Mouse (Mus musculus) frontal cortex, postnatal 36 days (tissue): ENCODE measurements around the gene Fgf12.

Source experiments
- DNase-seq, 2 experiments: peaks; one replicate each; pipeline ENCODE4 v3.0.0; 2022; ENCODE audit warnings: low spot score in 2 of 2

Fgf12 gene

GRCm38 (mm10) chr16:28614412-28614811, 138.5 kb downstream of the Fgf12 start:
- DNase-seq, result no peak

- peak; percentile 60 to 81 for DNase-seq
Measured at GRCm38 (mm10) chr16:28610940-28611339, 141.9 kb downstream of the Fgf12 start.

- DNase-seq, result peak in 1 of 2 experiments; percentile 69
Measured at GRCm38 (mm10) chr16:28603155-28603554, 149.7 kb downstream of the Fgf12 start.

- no peak for DNase-seq
Measured at GRCm38 (mm10) chr16:28601723-28602122, 151.1 kb downstream of the Fgf12 start.

DNA sequence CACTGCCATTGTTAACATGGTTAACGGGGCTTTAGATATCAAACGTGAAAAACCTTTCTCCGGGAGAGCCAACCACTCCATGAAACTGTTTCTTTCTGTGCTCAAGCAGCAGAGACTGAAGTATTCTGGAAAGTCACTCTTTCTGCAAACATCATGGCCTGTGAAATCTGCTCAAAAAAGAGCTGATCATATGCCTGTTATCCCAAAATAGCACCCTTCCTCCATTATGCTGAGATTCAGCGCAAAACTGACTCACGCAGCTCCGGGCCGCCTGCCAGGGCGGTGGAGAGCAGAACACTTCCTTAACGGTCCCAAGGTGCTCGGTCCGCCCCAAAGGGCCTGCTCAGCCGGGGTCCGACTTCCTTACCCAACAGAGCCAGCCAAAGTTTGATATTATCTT, 156.8 kb downstream of the Fgf12 start:
- DNase-seq, result peak; percentile 85 to 92

- DNase-seq, result peak; percentile 79 to 84
Measured at GRCm38 (mm10) chr16:28593075-28593915, 159.6 kb downstream of the Fgf12 start.

DNA sequence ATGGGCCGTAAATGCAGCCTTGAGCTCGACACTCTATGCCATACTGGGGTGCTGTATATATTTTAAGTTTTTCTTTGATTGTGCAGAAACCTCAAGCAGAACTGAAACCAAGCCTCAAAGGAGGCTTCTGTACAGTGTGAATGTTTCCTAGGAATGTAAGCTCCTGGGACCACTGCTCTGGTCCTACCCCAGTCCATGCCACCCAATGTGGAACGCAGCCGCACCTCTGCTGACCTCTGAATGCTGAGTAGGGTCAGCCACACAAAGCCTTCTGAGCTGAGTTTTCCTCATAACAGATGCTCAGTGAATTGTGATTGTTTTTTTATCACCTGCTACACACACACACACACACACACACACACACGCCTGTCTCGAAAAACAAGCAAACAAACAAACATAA, 160.4 kb downstream of the Fgf12 start:
- no peak for DNase-seq

GRCm38 (mm10) chr16:28591583-28591982, 161.3 kb downstream of the Fgf12 start:
- DNase-seq, result no peak

DNA sequence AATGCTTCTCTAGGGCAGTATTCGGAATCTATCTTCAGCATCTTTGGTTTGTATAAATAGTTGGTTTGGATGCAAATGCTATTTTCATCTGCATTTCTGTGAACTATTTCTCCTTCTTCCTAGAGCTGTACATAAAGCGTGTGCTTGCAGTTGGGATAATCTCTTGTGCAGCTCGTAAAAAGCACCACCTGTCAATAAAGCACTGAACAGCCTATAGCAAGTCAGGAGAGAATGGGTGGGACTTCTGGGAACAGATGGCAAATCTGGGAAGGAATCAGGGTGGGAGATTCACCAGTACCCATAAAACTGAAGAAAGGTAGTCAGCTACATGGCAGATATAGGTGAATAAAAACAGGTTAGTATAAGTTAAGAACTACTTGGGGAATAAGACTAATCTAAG, 180.7 kb downstream of the Fgf12 start:
- DNase-seq, result no peak

DNA sequence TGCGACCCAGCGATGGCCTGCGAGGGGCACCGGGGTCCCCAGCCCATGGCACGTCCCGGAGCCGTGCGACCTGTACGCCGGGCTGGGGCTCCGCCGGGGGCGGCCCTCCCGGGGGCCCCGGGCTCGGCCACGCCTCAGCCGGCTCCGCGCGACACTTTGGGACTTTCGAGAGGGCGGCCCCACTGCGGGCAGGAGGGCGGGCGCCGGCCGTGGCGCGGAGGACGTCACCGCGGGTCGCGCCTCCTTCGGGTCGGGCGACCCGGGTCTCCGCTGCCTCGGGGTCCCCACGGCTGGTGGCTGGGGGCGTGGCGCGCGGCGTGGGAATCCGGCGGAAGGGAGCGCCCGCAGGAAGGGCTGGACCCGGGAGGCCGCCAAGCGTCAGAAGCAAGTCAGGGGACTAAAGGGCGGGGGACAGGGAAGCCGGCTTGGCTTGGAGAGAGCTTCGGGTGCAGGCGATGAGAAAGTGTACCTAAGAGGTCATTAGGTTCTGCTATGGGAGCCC, 188.1 kb downstream of the Fgf12 start:
- no peak for DNase-seq

GRCm38 (mm10) chr16:28564075-28564715, 188.7 kb downstream of the Fgf12 start:
- DNase-seq, result peak; percentile 31 to 33

GRCm38 (mm10) chr16:28562847-28563246, 190.0 kb downstream of the Fgf12 start:
- peak in 1 of 2 experiments; percentile 67 for DNase-seq

- peak in 1 of 2 experiments; percentile 41 for DNase-seq
Measured at GRCm38 (mm10) chr16:28555219-28555618, 197.6 kb downstream of the Fgf12 start.

DNA sequence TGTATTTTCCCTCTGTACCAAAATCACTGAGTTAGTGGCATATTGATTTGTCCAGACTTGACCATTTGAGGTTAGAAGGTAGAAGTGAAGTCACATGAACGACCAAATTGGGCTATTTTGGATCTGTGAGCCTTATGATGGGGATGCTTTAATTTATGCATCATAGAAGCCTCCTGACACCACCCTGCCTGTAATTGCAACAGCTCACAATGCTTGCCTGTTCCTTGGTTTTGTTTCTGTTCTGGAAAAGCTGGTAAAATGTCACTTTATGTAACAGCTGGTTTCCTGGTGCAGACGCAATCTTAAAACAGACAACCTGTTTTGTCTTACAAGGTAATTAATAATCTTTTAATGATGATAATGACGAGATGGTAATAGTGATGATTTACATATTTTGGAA, 213.4 kb downstream of the Fgf12 start:
- no peak for DNase-seq

- DNase-seq, result peak; percentile 84 to 92
Measured at GRCm38 (mm10) chr16:28517596-28518524, 235.0 kb downstream of the Fgf12 start.

- DNase-seq, result no peak
Measured at GRCm38 (mm10) chr16:28512446-28512845, 240.4 kb downstream of the Fgf12 start.

DNA sequence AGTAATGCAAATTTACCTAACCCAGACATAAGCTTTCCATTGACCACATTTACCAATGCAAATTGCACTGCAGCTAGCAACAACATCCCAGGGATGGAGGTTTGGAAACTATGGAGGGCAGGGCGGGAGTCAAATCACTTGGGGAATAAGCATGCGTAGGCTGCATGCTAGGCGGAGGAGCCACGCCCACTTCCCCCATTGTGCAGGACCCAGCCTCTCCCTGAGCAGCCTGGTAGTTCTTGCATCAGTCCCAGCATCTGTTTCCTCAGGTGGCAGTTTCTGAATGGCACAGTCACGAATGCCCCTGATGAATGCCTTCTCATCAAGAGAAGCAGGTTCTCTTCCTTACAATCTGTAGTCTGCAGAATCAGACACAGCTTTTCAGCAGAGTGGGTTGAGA, 241.5 kb downstream of the Fgf12 start:
- DNase-seq, result no peak

DNA sequence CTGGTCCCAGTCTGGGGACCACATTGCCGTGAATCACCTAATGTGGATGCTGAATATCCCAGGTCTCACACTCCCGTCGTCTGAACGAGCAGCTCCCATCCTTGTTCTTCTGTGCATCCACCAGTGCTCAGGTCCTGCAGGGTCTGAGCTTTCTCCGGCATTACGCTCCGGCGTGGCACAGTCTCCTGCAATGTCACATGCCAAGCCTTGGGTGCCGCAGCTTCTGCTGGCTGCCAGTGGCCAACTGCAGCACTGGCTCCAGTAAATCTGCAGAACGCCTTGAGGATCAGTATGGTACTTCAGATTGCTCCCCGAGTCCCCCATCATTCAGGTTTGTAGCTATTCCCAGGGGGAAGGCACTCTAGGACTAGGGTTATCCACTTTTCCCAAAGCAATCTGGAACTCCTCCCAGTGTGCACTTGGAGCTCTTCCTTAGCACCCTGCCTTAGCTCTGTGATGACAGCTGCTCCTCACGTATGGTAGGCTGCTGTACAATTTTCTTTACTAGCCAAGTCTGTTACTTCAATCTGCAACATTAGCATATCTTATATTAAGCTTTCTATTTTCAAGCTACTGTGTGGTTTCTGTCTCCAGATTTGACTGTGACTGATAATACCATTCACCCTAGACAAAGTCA, 254.8 kb downstream of the Fgf12 start:
- peak; percentile 19 to 51 for DNase-seq

DNA sequence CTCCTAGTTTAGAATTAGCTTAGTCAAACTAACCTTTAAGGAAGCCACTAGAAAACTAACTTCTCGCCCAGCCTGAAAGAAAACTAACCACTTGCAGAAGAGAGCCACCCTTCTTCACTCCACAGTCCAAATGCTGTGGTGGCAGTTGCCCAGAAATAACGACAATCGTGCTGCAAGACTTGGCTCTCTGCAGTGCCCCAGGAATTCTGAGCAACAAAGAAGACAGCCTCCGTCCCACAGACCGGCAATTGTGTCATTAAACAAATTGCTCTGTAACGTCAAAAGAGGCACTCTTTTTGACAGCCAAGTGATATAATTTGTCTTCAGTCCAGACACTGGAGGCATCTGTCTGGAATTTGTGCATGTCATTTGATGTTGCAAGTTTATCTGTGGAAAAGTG, 261.2 kb downstream of the Fgf12 start:
- peak; percentile 29 to 36 for DNase-seq

GRCm38 (mm10) chr16:28490515-28490914, 262.4 kb downstream of the Fgf12 start:
- DNase-seq, result peak; percentile 83 to 91

- no peak for DNase-seq
Measured at GRCm38 (mm10) chr16:28484920-28485319, 267.9 kb downstream of the Fgf12 start.
